Mouse (Mus musculus): ENCODE measurements at regions not wholly inside any gene's neighbourhood (a gene's known extent, or its start where the extent isn't known, plus 50 kb on each side); places are given as distances from the start of the nearest gene placed in this dataset.
"Not testable (repeated sequence)": the region's sequence is repeated elsewhere in the genome, so short reads cannot be mapped to it uniquely, and the experiment has no call there.

GRCm38 (mm10) chr10:126330305-126330969 lies 364.5 kb downstream of the Lrig3 start:
- peak overlapping the region; percentile 42 for H3K4me2 ChIP-seq (ENCODE audit: low read depth)
- TF ChIP-seq CTCF (IDR thresholded peaks at IDR 0.05; ENCODE audit: low read depth) = peak; percentile 90
- peak overlapping the region; percentile 20; the same call in 1 of the 2 replicates for H3K4me3 ChIP-seq (ENCODE audit: low read depth, low read length)
- H3K9ac ChIP-seq = no peak overlapping the region
- no peaks in the 10 kb centered on the region for H3K27me3 ChIP-seq (ENCODE audit: insufficient read depth, low read length)
- H3K4me1 ChIP-seq (ENCODE audit: insufficient read depth) = no peaks in the 10 kb centered on the region
- ATAC-seq (peak; percentile 93), DNase-seq (peak; percentile 89)
- no peaks in the 10 kb centered on the region for H3K9me3 ChIP-seq (ENCODE audit: low read length)
- WGBS = 7% methylated on average over 17 of the region's 17 CpGs
- H3K36me3 ChIP-seq (ENCODE audit: insufficient read depth) = no peaks in the 10 kb centered on the region
- H3K27ac ChIP-seq (ENCODE audit: low read depth, low read length) = no peak overlapping the region

GRCm38 (mm10) chr10:126320831-126321230 lies 354.9 kb downstream of the Lrig3 start:
- Histone ChIP-seq H3K36me3 (ENCODE audit: insufficient read depth) (no peaks in the 10 kb centered on the region), H3K9ac (no peak overlapping the region), H3K9me3 (ENCODE audit: low read length) (no peaks in the 10 kb centered on the region), H3K4me3 (ENCODE audit: low read depth, low read length) (no peak overlapping the region), H3K27me3 (ENCODE audit: insufficient read depth, low read length) (no peaks in the 10 kb centered on the region), H3K4me1 (ENCODE audit: insufficient read depth) (no peaks in the 10 kb centered on the region), H3K27ac (ENCODE audit: low read depth, low read length) (no peak overlapping the region), H3K4me2 (ENCODE audit: low read depth) (no peak overlapping the region)
- no peak for TF ChIP-seq CTCF (IDR thresholded peaks at IDR 0.05; ENCODE audit: low read depth)
- DNase-seq (no peak), ATAC-seq (no peak)
- WGBS = 73% methylated on average over 9 of the region's 9 CpGs

GRCm38 (mm10) chr10:126319795-126320194 lies 353.8 kb downstream of the Lrig3 start:
- Histone ChIP-seq H3K4me3 (ENCODE audit: low read depth, low read length) (no peak overlapping the region), H3K27me3 (ENCODE audit: insufficient read depth, low read length) (no peaks in the 10 kb centered on the region), H3K36me3 (ENCODE audit: insufficient read depth) (no peaks in the 10 kb centered on the region), H3K4me2 (ENCODE audit: low read depth) (no peak overlapping the region), H3K9ac (no peak overlapping the region), H3K4me1 (ENCODE audit: insufficient read depth) (no peaks in the 10 kb centered on the region), H3K27ac (ENCODE audit: low read depth, low read length) (no peak overlapping the region), H3K9me3 (ENCODE audit: low read length) (no peaks in the 10 kb centered on the region)
- 88% methylated on average over 10 of the region's 10 CpGs for WGBS
- ATAC-seq (no peak), DNase-seq (no peak)
- no peak for TF ChIP-seq CTCF (IDR thresholded peaks at IDR 0.05; ENCODE audit: low read depth)

- peak overlapping the region; percentile 15; the same call in 1 of the 2 replicates for H3K27ac ChIP-seq (ENCODE audit: low read depth, low read length)
- no peaks in the 10 kb centered on the region for H3K4me1 ChIP-seq (ENCODE audit: insufficient read depth)
- H3K9ac ChIP-seq = no peak overlapping the region
- DNase-seq = peak; percentile 68
- WGBS = 74% methylated on average over 1 of the region's 1 CpGs
- no peak overlapping the region for H3K4me2 ChIP-seq (ENCODE audit: low read depth)
- no peaks in the 10 kb centered on the region for H3K9me3 ChIP-seq (ENCODE audit: low read length)
- H3K27me3 ChIP-seq (ENCODE audit: insufficient read depth, low read length) = no peaks in the 10 kb centered on the region
- peak; percentile 36 for ATAC-seq
- H3K36me3 ChIP-seq (ENCODE audit: insufficient read depth) = no peaks in the 10 kb centered on the region
- TF ChIP-seq CTCF (IDR thresholded peaks at IDR 0.05; ENCODE audit: low read depth) = no peak
- no peak overlapping the region for H3K4me3 ChIP-seq (ENCODE audit: low read depth, low read length)
Measured at GRCm38 (mm10) chr10:126299962-126300361, 334.0 kb downstream of the Lrig3 start.

GRCm38 (mm10) chr10:126298211-126298610 lies 332.2 kb downstream of the Lrig3 start:
- Histone ChIP-seq H3K9me3 (ENCODE audit: low read length) (no peaks in the 10 kb centered on the region), H3K4me2 (ENCODE audit: low read depth) (no peak overlapping the region), H3K9ac (no peak overlapping the region), H3K4me3 (ENCODE audit: low read depth, low read length) (no peak overlapping the region), H3K27me3 (ENCODE audit: insufficient read depth, low read length) (no peaks in the 10 kb centered on the region), H3K4me1 (ENCODE audit: insufficient read depth) (no peaks in the 10 kb centered on the region), H3K36me3 (ENCODE audit: insufficient read depth) (no peaks in the 10 kb centered on the region), H3K27ac (ENCODE audit: low read depth, low read length) (no peak overlapping the region)
- DNase-seq = no peak
- ATAC-seq = no peak
- 82% methylated on average over 6 of the region's 6 CpGs for WGBS
- no peak for TF ChIP-seq CTCF (IDR thresholded peaks at IDR 0.05; ENCODE audit: low read depth)

GRCm38 (mm10) chr10:126295853-126296252 lies 329.9 kb downstream of the Lrig3 start:
- no peaks in the 10 kb centered on the region for H3K36me3 ChIP-seq (ENCODE audit: insufficient read depth)
- H3K27me3 ChIP-seq (ENCODE audit: insufficient read depth, low read length) = no peaks in the 10 kb centered on the region
- TF ChIP-seq CTCF (IDR thresholded peaks at IDR 0.05; ENCODE audit: low read depth) = no peak
- no peak overlapping the region for H3K27ac ChIP-seq (ENCODE audit: low read depth, low read length)
- no peak overlapping the region for H3K9ac ChIP-seq
- no peaks in the 10 kb centered on the region for H3K9me3 ChIP-seq (ENCODE audit: low read length)
- H3K4me2 ChIP-seq (ENCODE audit: low read depth) = no peak overlapping the region
- no peak overlapping the region for H3K4me3 ChIP-seq (ENCODE audit: low read depth, low read length)
- ATAC-seq (no peak), DNase-seq (no peak)
- WGBS = 64% methylated on average over 7 of the region's 7 CpGs
- no peaks in the 10 kb centered on the region for H3K4me1 ChIP-seq (ENCODE audit: insufficient read depth)

GRCm38 (mm10) chr10:126291765-126292164 lies 325.8 kb downstream of the Lrig3 start:
- DNase-seq = no peak
- no peak for TF ChIP-seq CTCF (IDR thresholded peaks at IDR 0.05; ENCODE audit: low read depth)

GRCm38 (mm10) chr10:126285096-126285495 lies 319.1 kb downstream of the Lrig3 start:
- H3K27me3 ChIP-seq (ENCODE audit: insufficient read depth, low read length); H3K9ac ChIP-seq; DNase-seq; H3K27ac ChIP-seq (ENCODE audit: low read depth, low read length); ATAC-seq; H3K36me3 ChIP-seq (ENCODE audit: insufficient read depth); H3K9me3 ChIP-seq (ENCODE audit: low read length); H3K4me3 ChIP-seq (ENCODE audit: low read depth, low read length); H3K4me2 ChIP-seq (ENCODE audit: low read depth); H3K4me1 ChIP-seq (ENCODE audit: insufficient read depth): not testable (repeated sequence)
- WGBS = 94% methylated on average over 6 of the region's 13 CpGs

More at GRCm38 (mm10) chr10:126291765-126292164, 325.8 kb downstream of the Lrig3 start:
- H3K27me3 ChIP-seq (ENCODE audit: insufficient read depth, low read length) = no peaks in the 10 kb centered on the region
- no peaks in the 10 kb centered on the region for H3K9me3 ChIP-seq (ENCODE audit: low read length)
- no peak overlapping the region for H3K4me3 ChIP-seq (ENCODE audit: low read depth, low read length)
- no peak overlapping the region for H3K9ac ChIP-seq
- H3K4me2 ChIP-seq (ENCODE audit: low read depth) = no peak overlapping the region
- H3K27ac ChIP-seq (ENCODE audit: low read depth, low read length) = no peak overlapping the region
- H3K36me3 ChIP-seq (ENCODE audit: insufficient read depth) = no peaks in the 10 kb centered on the region
- H3K4me1 ChIP-seq (ENCODE audit: insufficient read depth) = no peaks in the 10 kb centered on the region
- no peak for ATAC-seq
